Mouse (Mus musculus): ENCODE measurements around the gene Exosc2. TPM values are rescaled to one million over a fixed set of nuclear protein-coding genes. Genes with fewer than 3 reads are reported as not detected.

Exosc2 gene
- total and polyA plus RNA-seq, 3 experiments: 128 to 219 (median 172) TPM

GRCm38 (mm10) chr2:31637311-31637710 is 33.2 kb upstream of the Exosc2 start:
- H3K27me3 ChIP-seq (ENCODE audit: control insufficient read depth in 1 of 2, insufficient read depth in 2 of 2, low read length in 2 of 2): no peaks in the 10 kb centered on the region
- H3K9me3 ChIP-seq (replicated peaks; ENCODE audit: insufficient read depth, low read length): no peaks in the 10 kb centered on the region
- DNase-seq (ENCODE audit: low read depth, low spot score): no peak
- no peaks in the 10 kb centered on the region for H3K79me2 ChIP-seq (ENCODE audit: control insufficient read depth, insufficient read depth, low read length, poor library complexity)
- no peak overlapping the region for H3K9ac ChIP-seq (ENCODE audit: control insufficient read depth, low read depth, low read length, poor library complexity, severe bottlenecking)
- H3K36me3 ChIP-seq (ENCODE audit: control insufficient read depth in 1 of 2, insufficient read depth in 2 of 2, low read length in 2 of 2): no peaks in the 10 kb centered on the region
- no peaks in the 10 kb centered on the region for H3K4me1 ChIP-seq (ENCODE audit: control insufficient read depth in 1 of 2, insufficient read depth in 2 of 2, low read length in 2 of 2)
- H3K4me3 ChIP-seq (ENCODE audit: control insufficient read depth in 1 of 2, insufficient read depth in 1 of 2, low read depth in 2 of 2, low read length in 2 of 2): no peak overlapping the region
- H3K27ac ChIP-seq (ENCODE audit: control insufficient read depth, low read depth, low read length): no peak overlapping the region
- no peak for TF ChIP-seq UBTF (IDR thresholded peaks at IDR 0.05; ENCODE audit: borderline replicate concordance, insufficient read depth, low read depth, low read length)
- TF ChIP-seq RAD21 (IDR thresholded peaks at IDR 0.05; ENCODE audit: low read depth, low read length): no peak
- TF ChIP-seq TBP (IDR thresholded peaks at IDR 0.05; ENCODE audit: low read depth, low read length): no peak
- TF ChIP-seq CTCF (IDR thresholded peaks at IDR 0.05 in 2 of 3, conservative IDR thresholded peaks at IDR 0.05 in 1 of 3; ENCODE audit: control insufficient read depth in 1 of 3, insufficient read depth in 1 of 3, low read depth in 2 of 3, low read length in 3 of 3, poor library complexity in 1 of 3, severe bottlenecking in 1 of 3): no peak
- TF ChIP-seq POLR2AphosphoS2 (IDR thresholded peaks at IDR 0.05; ENCODE audit: low read length): no peak
- TF ChIP-seq MYB (IDR thresholded peaks at IDR 0.05; ENCODE audit: low read depth, low read length): no peak
- TF ChIP-seq NRF1 (IDR thresholded peaks at IDR 0.05; ENCODE audit: insufficient read depth, low read depth, low read length, poor library complexity, severe bottlenecking): no peak
- no peak for TF ChIP-seq POLR2A (IDR thresholded peaks at IDR 0.05; ENCODE audit: control insufficient read depth in 1 of 2, insufficient read depth in 1 of 2, low read depth in 1 of 2, low read length in 2 of 2, poor library complexity in 1 of 2)
- no peak for TF ChIP-seq CHD1 (IDR thresholded peaks at IDR 0.05; ENCODE audit: low read depth, low read length)
- TF ChIP-seq MXI1 (IDR thresholded peaks at IDR 0.05; ENCODE audit: low read depth, low read length): no peak
- TF ChIP-seq GATA1 (IDR thresholded peaks at IDR 0.05; ENCODE audit: low read depth, low read length): no peak
- no peak for TF ChIP-seq TAL1 (IDR thresholded peaks at IDR 0.05; ENCODE audit: low read length)
- no peak for TF ChIP-seq POLR2AphosphoS5 (IDR thresholded peaks at IDR 0.05; ENCODE audit: borderline replicate concordance, low read depth, low read length)

DNA sequence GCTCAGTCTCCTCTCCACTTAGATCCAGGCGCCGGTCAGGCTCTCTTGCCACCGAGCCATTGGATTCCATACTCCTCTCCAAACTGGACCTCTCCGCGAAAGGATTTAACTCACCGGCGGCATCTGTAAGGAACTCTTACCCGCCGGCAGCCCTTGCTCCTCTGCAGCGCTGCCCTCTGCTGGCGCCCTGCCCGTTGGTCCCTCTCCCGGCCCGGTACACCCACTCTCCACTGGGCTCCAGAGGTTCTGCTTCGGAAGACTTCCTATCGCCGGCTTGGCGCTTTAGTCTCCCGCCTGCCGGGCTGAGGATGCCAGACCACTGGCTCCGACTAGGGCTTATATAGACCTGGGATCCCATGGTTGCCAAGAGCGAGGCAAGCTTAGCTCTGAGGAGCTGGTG is 32.7 kb upstream of the Exosc2 start:
- TF ChIP-seq GATA1 (IDR thresholded peaks at IDR 0.05; ENCODE audit: low read depth, low read length) (no peak), CTCF (IDR thresholded peaks at IDR 0.05 in 2 of 3, conservative IDR thresholded peaks at IDR 0.05 in 1 of 3; ENCODE audit: control insufficient read depth in 1 of 3, insufficient read depth in 1 of 3, low read depth in 2 of 3, low read length in 3 of 3, poor library complexity in 1 of 3, severe bottlenecking in 1 of 3) (peak in 1 of 3 experiments; percentile 27; a peak in 2 of 6 replicates), RAD21 (IDR thresholded peaks at IDR 0.05; ENCODE audit: low read depth, low read length) (no peak)
- Histone ChIP-seq H3K27me3 (ENCODE audit: control insufficient read depth in 1 of 2, insufficient read depth in 2 of 2, low read length in 2 of 2) (no peaks in the 10 kb centered on the region), H3K27ac (ENCODE audit: control insufficient read depth, low read depth, low read length) (no peak overlapping the region), H3K4me1 (ENCODE audit: control insufficient read depth in 1 of 2, insufficient read depth in 2 of 2, low read length in 2 of 2) (no peaks in the 10 kb centered on the region), H3K36me3 (ENCODE audit: control insufficient read depth in 1 of 2, insufficient read depth in 2 of 2, low read length in 2 of 2) (no peaks in the 10 kb centered on the region), H3K9me3 (replicated peaks; ENCODE audit: insufficient read depth, low read length) (no peaks in the 10 kb centered on the region), H3K9ac (ENCODE audit: control insufficient read depth, low read depth, low read length, poor library complexity, severe bottlenecking) (no peak overlapping the region), H3K79me2 (ENCODE audit: control insufficient read depth, insufficient read depth, low read length, poor library complexity) (no peaks in the 10 kb centered on the region), H3K4me3 (ENCODE audit: control insufficient read depth in 1 of 2, insufficient read depth in 1 of 2, low read depth in 2 of 2, low read length in 2 of 2) (no peak overlapping the region)
- DNase-seq (ENCODE audit: low read depth, low spot score): no peak

Measured in MEL (cell line).